Mouse (Mus musculus) CD8-positive naive resting alpha-beta T cell, adult 2 months (primary cell): ENCODE results near the gene Paqr6.

Source experiments
- DNase-seq, 2 experiments: peaks; one replicate each; pipeline ENCODE4 v3.0.0; 2022; ENCODE audit warnings: low read depth in 2 of 2, low spot score in 2 of 2

Paqr6 gene

DNA sequence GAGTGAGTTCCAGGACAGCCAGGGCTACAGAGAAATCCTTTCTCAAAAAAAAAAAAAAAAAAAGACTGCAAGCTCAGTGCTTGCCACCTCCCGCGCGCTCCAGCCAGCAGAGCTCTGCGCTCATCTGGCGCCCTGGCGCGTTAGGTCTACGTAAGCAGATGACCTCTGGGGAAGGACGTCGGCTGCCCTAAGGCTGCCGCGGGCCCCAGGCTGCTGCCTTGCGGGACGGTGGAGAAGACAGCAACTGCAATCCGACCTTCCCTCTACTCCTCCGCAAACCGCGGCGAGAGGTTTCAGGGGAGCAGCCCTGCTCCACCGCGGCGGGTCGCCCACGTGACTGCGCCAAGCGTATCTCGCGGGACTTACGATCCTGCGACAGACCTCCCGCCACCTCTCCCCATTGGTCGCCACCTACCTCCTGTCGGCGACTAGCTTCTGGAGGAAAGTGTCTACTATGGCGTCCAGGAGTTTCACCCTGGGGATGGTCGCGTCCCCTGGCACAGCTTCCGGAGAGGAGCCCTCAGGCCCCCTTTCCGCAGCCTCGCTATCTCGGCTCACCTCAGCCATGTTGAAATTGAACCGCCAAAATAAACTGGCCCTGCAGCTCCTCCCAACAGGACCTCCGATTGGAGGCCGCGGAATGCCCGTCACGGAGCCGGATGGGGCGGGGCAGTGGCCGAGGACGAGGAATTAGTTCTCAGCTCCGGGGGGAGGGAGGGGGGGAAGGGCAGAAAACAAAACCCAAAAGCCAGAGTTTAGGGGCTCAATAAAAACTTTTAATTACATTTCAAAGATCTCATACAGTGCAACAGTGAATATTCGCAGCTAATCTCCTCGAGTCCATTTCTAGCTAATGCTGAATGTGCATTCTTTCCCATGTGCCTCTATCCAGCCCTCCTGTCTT lies 45.6 kb downstream of the Paqr6 start, which contains the start of gene Pmf1:
Pmf1 (minus strand) TSS at position 591 of the 904 bp plus-strand sequence.
- peak; percentile 83 to 87 for DNase-seq

DNA sequence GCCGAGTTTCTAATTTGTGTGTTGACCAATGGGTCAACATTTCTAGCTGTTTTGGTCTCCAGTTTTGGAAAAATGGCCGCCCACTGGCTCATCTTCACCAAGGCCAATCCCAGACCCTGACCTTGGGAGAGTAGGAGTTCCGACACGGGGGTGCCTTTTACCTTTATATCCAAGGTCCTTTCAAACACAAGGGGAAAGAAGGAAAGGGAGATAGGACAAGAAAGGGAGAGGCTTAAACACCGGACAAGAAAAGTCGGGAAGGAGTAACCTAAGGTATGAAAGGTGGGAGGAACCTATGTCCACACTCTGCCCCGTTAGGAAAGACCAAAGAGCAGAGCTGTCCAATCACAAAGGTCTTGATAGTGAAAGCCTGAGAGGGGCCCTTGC lies 46.3 kb downstream of the Paqr6 start:
- no peak for DNase-seq

DNA sequence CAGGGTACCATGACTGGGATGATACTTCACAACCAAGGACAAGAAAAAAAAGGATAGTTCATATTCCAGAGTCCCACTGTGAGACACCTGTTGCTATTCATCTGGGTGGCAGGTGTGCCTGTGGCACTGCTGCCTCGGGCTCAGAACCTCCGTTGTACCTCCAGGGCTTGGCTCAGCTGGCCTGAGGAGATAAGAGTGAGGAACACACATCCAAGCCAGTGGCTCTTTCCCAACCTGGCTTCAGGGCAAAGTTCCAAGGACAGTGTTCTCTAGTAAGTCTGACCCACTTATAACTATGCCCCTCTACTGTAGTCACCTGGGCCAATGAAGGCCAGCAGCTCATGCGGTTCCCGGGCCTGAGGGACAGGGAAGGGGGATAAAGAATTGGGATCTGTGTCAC lies 47.3 kb downstream of the Paqr6 start:
- DNase-seq = no peak

DNA sequence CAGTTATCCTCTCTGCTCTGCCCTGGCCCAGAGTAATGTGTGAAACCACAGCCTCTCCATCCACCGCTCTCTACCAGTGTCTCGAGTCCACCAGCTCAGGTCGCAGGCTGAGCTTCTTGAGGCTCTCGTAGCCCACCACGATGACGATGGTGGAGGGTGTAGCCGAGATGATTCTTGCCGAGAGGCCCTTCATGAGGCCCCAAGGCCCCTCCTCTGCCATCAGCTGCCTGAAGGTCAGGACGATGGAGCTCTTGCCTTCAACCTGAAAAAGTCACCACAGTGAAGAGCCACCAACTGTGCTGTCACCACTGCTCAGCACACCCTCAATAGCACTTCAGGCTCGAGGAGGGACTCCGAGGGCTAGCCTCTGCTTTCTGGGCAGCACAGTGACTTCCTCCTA lies 48.3 kb downstream of the Paqr6 start:
- DNase-seq = no peak

DNA sequence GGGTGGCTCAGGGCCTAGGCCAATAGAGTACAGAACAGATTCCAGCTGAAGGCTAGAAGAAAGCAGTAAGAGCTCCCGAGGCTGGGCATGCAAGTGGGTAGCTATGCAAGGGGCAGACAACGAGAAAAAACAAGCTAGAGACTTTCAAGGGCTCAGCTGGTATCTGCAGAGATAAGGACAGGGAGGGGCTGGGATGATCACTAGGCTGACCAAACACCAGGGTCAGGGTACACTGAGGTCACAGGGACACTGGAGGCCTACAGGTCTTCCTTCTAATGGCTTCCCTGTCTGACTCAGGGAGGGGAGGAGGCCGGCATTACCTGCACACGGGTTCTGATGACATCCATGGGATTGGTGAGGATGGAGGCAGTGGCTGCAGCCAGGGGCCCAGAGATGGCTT lies 51.3 kb downstream of the Paqr6 start:
- no peak for DNase-seq

DNA sequence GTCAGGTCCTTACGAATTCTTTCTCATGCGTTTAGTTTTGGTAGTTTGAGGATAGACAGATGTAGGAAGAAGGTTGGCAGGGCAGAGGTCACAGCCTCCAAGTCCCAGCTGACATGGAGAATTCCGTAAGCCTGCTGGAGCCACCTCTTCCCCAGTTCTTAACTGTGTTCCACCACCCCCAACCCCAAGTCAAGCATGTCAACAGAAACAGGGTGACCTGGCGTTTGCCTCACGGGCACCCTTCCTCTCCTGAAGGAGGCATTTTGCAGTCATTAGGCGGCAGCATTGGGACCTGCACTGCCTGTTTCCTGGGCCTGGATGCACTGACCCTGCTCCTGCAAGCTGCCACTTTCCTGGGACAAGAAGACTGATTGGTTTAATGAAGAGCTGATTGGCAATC lies 53.6 kb downstream of the Paqr6 start:
- no peak for DNase-seq
